Mouse (Mus musculus) activated CD4-positive, CD25-positive, alpha-beta regulatory T cell, adult 4 months (primary cell): ENCODE measurements around the gene Glp2r. TPM values are rescaled to one million over a fixed set of nuclear protein-coding genes. Genes with fewer than 3 reads are reported as not detected.

Experiments
- ATAC-seq: one replicate; pipeline ENCODE4 v1.8.0; 2017
- polyA plus RNA-seq, 2 experiments: library from polyadenylated mRNA; unstranded; fragments of 100-300 nt; shearing (Covaris generic); gene quantifications; one replicate each; pipeline ENCODE4 v1.2.1; 2017

Glp2r gene
- polyA plus RNA-seq = not detected

- no peak for ATAC-seq
Observed at GRCm38 (mm10) chr11:67771053-67771452, at the start of gene Glp2r. TSS of gene Glp2r (minus strand) at chr11:67771153.

DNA sequence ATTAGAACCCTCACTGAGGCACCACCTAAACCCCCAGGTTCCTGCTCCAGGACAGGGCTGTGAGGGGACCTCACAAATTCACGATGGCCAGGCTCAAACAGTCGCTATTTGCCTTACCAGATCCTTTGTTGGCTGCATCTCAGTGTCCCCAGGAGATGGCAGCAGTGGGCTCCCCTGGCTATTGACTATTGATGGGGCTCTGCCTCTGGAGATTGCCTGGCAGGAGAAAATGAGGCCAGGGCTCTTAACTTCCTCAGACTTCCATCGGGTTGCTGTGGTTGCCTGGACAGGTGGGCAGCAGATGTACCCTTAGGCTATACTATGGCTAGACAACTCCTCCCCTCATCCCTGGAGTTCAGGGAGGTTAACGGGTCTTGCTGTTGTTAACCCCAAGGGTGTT lies 49.3 kb upstream of the Glp2r start:
- ATAC-seq = no peak

- no peak for ATAC-seq
Observed at GRCm38 (mm10) chr11:67819604-67820003, 48.7 kb upstream of the Glp2r start.

- no peak for ATAC-seq
Observed at GRCm38 (mm10) chr11:67811535-67811934, 40.6 kb upstream of the Glp2r start.

DNA sequence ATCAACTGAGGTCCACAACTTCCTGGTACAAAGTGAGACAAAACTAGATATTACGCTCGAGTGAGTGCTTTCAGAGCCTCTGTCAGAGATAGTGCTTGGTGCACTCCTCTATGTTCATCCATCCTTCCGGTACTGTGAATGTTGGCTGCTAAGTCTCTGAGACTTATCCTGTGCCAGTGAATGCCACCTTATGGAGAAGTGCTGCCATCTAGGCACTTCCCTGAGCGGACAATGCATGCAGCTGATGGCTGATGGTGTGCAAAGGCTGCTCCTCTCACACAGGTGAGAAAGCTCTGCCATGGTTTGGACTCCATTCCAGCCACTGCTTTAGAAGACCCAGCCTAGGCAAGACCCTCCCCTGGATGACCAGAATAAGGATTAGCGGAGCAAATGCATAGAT lies 37.1 kb upstream of the Glp2r start:
- ATAC-seq = no peak

DNA sequence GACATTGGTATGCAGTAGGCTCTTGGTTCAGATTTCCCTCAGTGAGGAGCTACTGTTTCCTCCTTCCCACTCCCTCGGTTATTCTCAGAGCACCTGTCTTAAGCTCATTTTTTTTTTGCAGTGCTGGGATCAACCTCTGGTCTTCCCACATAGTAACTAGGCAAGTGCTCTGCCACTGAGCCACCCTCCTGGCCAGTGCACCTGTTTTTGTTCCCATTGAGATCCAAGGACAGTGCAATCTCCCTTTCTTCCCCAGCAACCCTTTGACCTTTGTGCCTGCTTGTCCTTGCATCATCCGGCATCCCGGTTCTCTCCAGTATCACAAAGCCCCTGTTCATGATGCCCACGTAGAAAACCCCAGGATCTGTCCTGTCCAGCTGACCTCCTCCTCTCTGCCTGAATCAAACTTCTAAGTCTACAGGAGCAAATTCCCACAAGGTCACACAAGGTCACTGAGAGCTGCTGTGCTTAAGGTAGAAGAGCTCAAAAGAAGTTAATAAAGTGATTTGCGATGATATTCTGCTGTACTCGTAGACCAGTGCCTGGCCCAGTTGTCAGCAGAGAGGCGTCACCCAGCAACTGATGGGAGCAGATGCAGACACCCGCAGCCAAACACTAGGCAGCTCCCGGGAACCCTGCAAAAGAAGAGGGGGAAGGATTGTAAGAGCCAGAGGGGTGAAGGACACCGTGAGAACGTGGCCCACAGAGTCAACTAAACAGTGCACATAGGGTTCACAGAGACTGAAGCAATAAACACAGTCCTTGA lies 36.1 kb upstream of the Glp2r start:
- no peak for ATAC-seq

GRCm38 (mm10) chr11:67805538-67805937 lies 34.6 kb upstream of the Glp2r start:
- ATAC-seq = no peak

GRCm38 (mm10) chr11:67801169-67801568 lies 30.2 kb upstream of the Glp2r start:
- no peak for ATAC-seq

GRCm38 (mm10) chr11:67800130-67800723 lies 29.3 kb upstream of the Glp2r start:
- no peak for ATAC-seq

- no peak for ATAC-seq
Observed at GRCm38 (mm10) chr11:67797931-67798330, 27.0 kb upstream of the Glp2r start, which contains the start of gene Dhrs7c. TSS of gene Dhrs7c (plus strand) at chr11:67798187.

GRCm38 (mm10) chr11:67790182-67790581 lies 19.2 kb upstream of the Glp2r start:
- no peak for ATAC-seq

DNA sequence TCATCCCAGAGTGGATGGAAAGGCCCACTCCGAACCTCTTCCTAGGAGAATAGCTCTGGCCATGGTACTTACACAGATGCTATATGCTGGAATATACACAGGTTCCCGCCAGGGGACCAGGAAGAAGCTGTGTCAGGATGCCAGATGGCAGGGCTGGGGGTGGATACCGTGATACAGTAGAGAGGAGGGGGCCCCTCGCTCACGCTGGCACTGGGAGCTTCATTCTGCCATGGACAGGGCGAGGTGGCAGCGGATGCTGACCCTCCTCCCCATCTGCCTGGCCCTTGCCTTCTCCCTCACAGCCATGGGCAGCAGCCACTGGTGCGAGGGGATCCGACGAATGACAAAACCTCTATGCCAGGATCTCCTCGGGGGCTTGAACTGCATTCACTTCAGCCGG lies 3.4 kb upstream of the Glp2r start, which contains the start of gene Gsg1l2:
Gene Gsg1l2 (plus strand): TSS at position 230 of the 400 bp plus-strand sequence.
- no peak for ATAC-seq

GRCm38 (mm10) chr11:67772577-67772976 lies 1.6 kb upstream of the Glp2r start:
- ATAC-seq = no peak

DNA sequence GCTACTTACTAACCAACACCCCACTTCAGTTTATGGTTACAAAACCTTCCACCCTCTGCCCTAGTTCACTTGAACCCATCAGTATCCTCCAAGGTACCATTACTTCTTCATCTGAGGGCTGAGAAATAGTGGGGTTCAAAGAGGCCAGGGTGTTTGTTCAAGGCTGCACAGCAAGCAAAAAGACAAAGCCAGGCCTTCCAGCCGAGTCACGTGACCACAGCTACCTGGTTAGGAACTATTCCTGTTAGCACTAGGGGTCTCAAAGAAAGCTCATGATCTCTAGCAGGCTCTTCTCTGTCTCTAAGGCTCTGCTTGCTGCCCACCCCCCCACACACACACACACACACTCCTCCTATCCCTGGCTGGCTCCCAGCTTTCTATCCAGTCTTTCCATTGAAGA lies 738 bp upstream of the Glp2r start:
- ATAC-seq = no peak

- ATAC-seq = no peak
Observed at GRCm38 (mm10) chr11:67757373-67758167, 13.4 kb downstream of the Glp2r start.

GRCm38 (mm10) chr11:67756287-67756686 lies 14.7 kb downstream of the Glp2r start:
- no peak for ATAC-seq

DNA sequence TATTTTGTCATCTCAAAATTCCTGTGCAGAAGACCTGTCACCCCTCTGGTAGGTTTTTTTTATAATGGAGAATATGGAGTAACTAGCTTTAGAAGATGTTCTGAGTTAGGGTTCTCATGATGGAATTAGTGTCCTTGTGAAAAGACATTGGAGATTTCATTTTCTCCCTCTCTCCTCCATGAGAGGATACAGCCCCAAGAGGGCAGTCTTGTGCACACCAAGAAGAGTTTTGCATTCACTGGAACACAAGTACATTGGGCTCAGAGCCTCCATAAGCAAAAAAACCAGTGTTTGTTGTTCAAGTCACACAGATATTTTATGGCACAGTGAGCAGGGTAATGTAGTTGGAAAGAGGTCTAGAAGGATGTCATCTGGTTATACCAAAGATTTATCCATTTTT lies 29.4 kb downstream of the Glp2r start:
- no peak for ATAC-seq

- ATAC-seq = no peak
Observed at GRCm38 (mm10) chr11:67738846-67739490, 32.0 kb downstream of the Glp2r start.

DNA sequence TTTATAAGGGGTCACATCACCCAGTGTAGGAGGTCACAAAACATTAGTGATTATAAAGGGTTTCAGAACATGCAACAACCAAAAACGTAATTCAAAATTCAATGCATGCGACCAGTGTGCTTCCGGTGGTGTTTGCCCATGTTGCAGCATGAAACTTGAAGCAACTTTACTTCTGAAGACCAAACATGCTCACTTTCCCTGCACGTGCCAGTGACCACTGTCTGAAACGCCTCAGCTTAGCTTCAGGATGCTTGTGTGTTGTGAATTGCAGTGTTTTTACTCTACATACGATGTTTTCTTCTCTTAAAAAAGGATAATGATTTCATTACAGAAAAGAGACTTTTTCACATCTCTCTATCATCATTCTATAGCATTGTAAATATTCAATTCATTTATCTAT lies 32.6 kb downstream of the Glp2r start:
- ATAC-seq = no peak

DNA sequence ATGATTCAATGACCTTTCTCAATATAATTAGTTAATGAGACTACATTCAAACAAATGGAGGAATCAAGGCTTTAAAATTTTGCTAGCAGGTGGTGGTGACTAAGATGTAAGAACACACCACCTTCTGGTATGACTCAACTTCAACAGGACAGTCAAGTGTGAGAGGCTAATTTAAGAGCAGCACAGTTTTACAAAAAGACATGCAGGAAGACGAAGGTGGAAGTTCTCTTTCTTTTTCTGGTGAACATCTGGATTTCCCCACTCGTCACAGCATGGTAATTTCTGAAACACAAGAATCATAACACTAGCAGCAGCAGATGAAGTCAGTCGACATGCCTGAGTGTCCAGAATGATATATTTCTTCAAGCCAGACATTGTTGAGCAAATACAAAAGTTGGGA lies 36.4 kb downstream of the Glp2r start:
- ATAC-seq = no peak

GRCm38 (mm10) chr11:67733726-67734125 lies 37.2 kb downstream of the Glp2r start:
- ATAC-seq = no peak

DNA sequence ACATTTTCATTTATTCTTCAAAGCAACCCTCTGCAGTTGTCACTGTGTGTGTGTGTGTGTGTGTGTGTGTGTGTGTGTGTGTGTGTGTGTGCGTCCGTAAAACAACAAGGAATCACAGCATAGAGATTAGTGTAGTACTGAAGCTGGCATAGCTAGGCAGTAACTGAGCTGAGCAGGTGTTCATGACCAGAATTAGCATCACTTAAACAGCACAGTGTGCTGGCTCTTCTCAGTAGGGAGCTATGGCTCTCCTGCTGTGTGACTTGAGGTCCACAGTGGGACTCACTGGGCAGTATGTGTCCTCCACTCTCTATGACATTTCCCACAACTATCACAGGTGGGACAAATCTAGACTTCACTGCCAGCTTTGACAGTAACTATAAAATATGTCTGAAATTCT lies 39.9 kb downstream of the Glp2r start:
- no peak for ATAC-seq

- no peak for ATAC-seq
Observed at GRCm38 (mm10) chr11:67728726-67729125, 42.2 kb downstream of the Glp2r start.
